ENCODE assay signal across 1 mouse cellular context in the genomic region with DNA sequence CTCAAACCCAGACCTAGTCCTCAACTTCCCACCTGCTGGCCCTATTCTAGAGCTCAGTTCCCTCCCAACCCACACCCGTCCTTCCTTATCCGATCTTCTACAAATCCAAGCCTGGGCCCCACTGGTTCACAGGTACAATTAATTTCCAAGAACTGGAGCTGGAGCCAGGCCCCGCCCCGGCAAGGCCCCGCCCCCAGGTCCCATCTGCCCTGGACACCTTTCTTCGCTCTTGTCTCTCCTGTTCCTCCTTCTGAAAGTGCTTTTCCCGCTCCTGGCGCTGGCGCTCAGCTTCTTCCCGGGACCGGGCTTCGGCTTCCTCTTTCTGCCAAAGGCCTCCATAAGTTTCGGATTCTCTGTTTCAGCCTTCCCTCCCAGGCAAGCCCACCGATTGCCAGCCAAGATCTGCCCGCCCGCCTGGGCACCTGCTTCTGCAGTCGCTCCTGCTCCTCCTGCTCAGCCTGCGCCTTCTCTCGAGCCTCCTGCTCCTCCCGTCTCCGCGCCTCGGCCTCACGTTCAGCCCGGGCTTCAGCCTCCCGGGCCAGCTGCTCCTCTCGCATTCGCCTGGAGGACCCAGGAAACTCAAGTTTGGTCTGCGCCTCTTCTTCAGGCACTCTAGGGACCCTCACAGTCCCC.
TF ChIP-seq lines count a peak whose summit lies in the region.

No protein-coding gene starts in this region.

TF ChIP-seq in myocyte, 11 proteins besides CTCF, POLR2A, EP300 and RAD21:
- TF ChIP-seq TCF12 (IDR thresholded peaks at IDR 0.05; ENCODE audit: insufficient read depth, poor library complexity, severe bottlenecking) = no peak
- peak; percentile 57 for TF ChIP-seq POLR2AphosphoS2 (IDR thresholded peaks at IDR 0.05; ENCODE audit: insufficient read length, low read depth)
- no peak for TF ChIP-seq SRF (IDR thresholded peaks at IDR 0.05; ENCODE audit: control insufficient read depth, insufficient read length, low read depth)
- TF ChIP-seq E2F4 (IDR thresholded peaks at IDR 0.05; ENCODE audit: insufficient read depth) = no peak
- TF ChIP-seq CEBPB (IDR thresholded peaks at IDR 0.05; ENCODE audit: insufficient read depth, poor library complexity, severe bottlenecking) = no peak
- TF ChIP-seq USF1 (IDR thresholded peaks at IDR 0.05; ENCODE audit: low read depth) = no peak
TF ChIP-seq in myocyte: peak in this region for 1.
